ENCODE assay signal across 11 mouse cellular contexts in genomic region chr10:5295291-5295891, GRCm38 (mm10).
DNase-seq lines count a peak whose midpoint lies in the region; ATAC-seq and TF ChIP-seq lines count a peak whose summit lies in the region.
"Had no signal": no experiment of that assay in that cellular context is flagged by ENCODE, and none has a peak within 500 bp of the region (broad histone marks: within the 10 kb centered on the region; RNA-seq: fewer than 3 reads in every experiment).

No protein-coding gene starts in this region.

- no peak for DNase-seq in heart, postnatal 0 days (ENCODE audit: low spot score)
- no peak for DNase-seq in lung, adult 18-20 months
- DNase-seq in lung, postnatal 4 days = peak; percentile 73 to 77
- DNase-seq in thymus, adult 18-20 months = no peak
- DNase-seq: adrenal gland, adult 2 months; cerebellum, adult 9-10 months; thymus, postnatal 14 days had no signal

- H3K4me3 ChIP-seq in heart, postnatal 0 days (ENCODE audit: low read depth, low read length) = no peak overlapping the region
- no peak overlapping the region for H3K4me3 ChIP-seq in heart, embryonic 11.5 days (ENCODE audit: low read depth, low read length)
- H3K4me3 ChIP-seq in lung, embryonic 15.5 days = no peak overlapping the region
- H3K4me3 ChIP-seq in intestine, embryonic 15.5 days (replicated peaks) = no peak overlapping the region
- H3K4me3 ChIP-seq: megakaryocyte, embryonic 14.5 days had no signal

- TF ChIP-seq CTCF in heart, postnatal 0 days (IDR thresholded peaks at IDR 0.05; ENCODE audit: low read depth) = no peak

- TF ChIP-seq EP300 in heart, postnatal 0 days (IDR thresholded peaks at IDR 0.05; ENCODE audit: low read depth) = no peak

- WGBS in heart, postnatal 0 days = 26% methylated on average over 7 of the region's 7 CpGs
- 37% methylated on average over 7 of the region's 7 CpGs for WGBS in heart, embryonic 11.5 days (ENCODE audit: insufficient replicate concordance)
- WGBS in lung, embryonic 15.5 days = 19% methylated on average over 7 of the region's 7 CpGs
- 29% methylated on average over 7 of the region's 7 CpGs for WGBS in intestine, embryonic 15.5 days

- ATAC-seq in heart, postnatal 0 days (ENCODE audit: insufficient read depth, low read depth) = no peak
- no peak for ATAC-seq in heart, embryonic 11.5 days (replicated peaks; ENCODE audit: insufficient number of reproducible peaks, low FRiP score, low TSS enrichment)
- ATAC-seq in lung, embryonic 15.5 days (ENCODE audit: borderline replicate concordance, extremely low read depth, low FRiP score, low TSS enrichment) = peak; percentile 90
- ATAC-seq in intestine, embryonic 15.5 days = peak; percentile 71

- H3K4me1 ChIP-seq in heart, postnatal 0 days (ENCODE audit: control insufficient read depth, insufficient read depth) = peaks cover 6% of the 10 kb centered on the region; the same call in 1 of the 2 replicates
- H3K4me1 ChIP-seq in heart, embryonic 11.5 days (ENCODE audit: control insufficient read depth, insufficient read depth, low read length) = no peaks in the 10 kb centered on the region
- H3K4me1 ChIP-seq in lung, embryonic 15.5 days = peaks cover 28% of the 10 kb centered on the region
- no peaks in the 10 kb centered on the region; the same call in 1 of the 2 replicates for H3K4me1 ChIP-seq in intestine, embryonic 15.5 days (replicated peaks)

- no peaks in the 10 kb centered on the region for H3K36me3 ChIP-seq in heart, postnatal 0 days (replicated peaks; ENCODE audit: control insufficient read depth, insufficient read depth, low read length)
- H3K36me3 ChIP-seq in heart, embryonic 11.5 days (ENCODE audit: control insufficient read depth, insufficient read depth, low read length) = no peaks in the 10 kb centered on the region
- H3K36me3 ChIP-seq in lung, embryonic 15.5 days = no peaks in the 10 kb centered on the region
- no peaks in the 10 kb centered on the region for H3K36me3 ChIP-seq in intestine, embryonic 15.5 days

- H3K27me3 ChIP-seq in heart, postnatal 0 days (ENCODE audit: control insufficient read depth, insufficient read depth, low read length) = no peaks in the 10 kb centered on the region
- no peaks in the 10 kb centered on the region for H3K27me3 ChIP-seq in heart, embryonic 11.5 days (ENCODE audit: control insufficient read depth, insufficient read depth, low read length)
- H3K27me3 ChIP-seq in lung, embryonic 15.5 days = no peaks in the 10 kb centered on the region
- no peaks in the 10 kb centered on the region for H3K27me3 ChIP-seq in intestine, embryonic 15.5 days (replicated peaks)
- H3K27me3 ChIP-seq: megakaryocyte, embryonic 14.5 days had no signal

- H3K9me3 ChIP-seq in heart, postnatal 0 days (replicated peaks; ENCODE audit: control insufficient read depth, low read length) = no peaks in the 10 kb centered on the region
- no peaks in the 10 kb centered on the region for H3K9me3 ChIP-seq in heart, embryonic 11.5 days (replicated peaks; ENCODE audit: control insufficient read depth, low read length)
- H3K9me3 ChIP-seq in lung, embryonic 15.5 days = no peaks in the 10 kb centered on the region
- no peaks in the 10 kb centered on the region for H3K9me3 ChIP-seq in intestine, embryonic 15.5 days
- H3K9me3 ChIP-seq: megakaryocyte, embryonic 14.5 days had no signal

- no peak overlapping the region; the same call in 1 of the 2 replicates for H3K9ac ChIP-seq in heart, postnatal 0 days (replicated peaks; ENCODE audit: low read depth, low read length)
- H3K9ac ChIP-seq in heart, embryonic 11.5 days (ENCODE audit: low read depth, low read length) = no peak overlapping the region
- H3K9ac ChIP-seq in lung, embryonic 15.5 days = no peak overlapping the region
- no peak overlapping the region for H3K9ac ChIP-seq in intestine, embryonic 15.5 days

- peak overlapping the region; percentile 4; the same call in 1 of the 2 replicates for H3K4me2 ChIP-seq in heart, postnatal 0 days (ENCODE audit: low read depth, low read length)
- H3K4me2 ChIP-seq in heart, embryonic 11.5 days = no peak overlapping the region; the same call in 1 of the 2 replicates
- H3K4me2 ChIP-seq in lung, embryonic 15.5 days = no peak overlapping the region
- no peak overlapping the region for H3K4me2 ChIP-seq in intestine, embryonic 15.5 days (replicated peaks)

- H3K27ac ChIP-seq in heart, postnatal 0 days (ENCODE audit: low read depth) = 0 out of 2 replicates have a peak overlapping the region, but pooled peaks have one; percentile 15
- no peak overlapping the region for H3K27ac ChIP-seq in heart, embryonic 11.5 days (ENCODE audit: low read depth, low read length)
- peak overlapping the region; percentile 75 for H3K27ac ChIP-seq in lung, embryonic 15.5 days
- no peak overlapping the region for H3K27ac ChIP-seq in intestine, embryonic 15.5 days

Comparison
In these comparisons a context has a peak if more than half of its experiments do, and no peak if none do; other contexts are left out.
1. DNase-seq: peak in lung, postnatal 4 days (2 of 2); none in heart, postnatal 0 days (single experiment), lung, adult 18-20 months (0 of 2) and thymus, adult 18-20 months (0 of 2).
2. H3K27ac ChIP-seq: peak in heart, postnatal 0 days (single experiment) and lung, embryonic 15.5 days (single experiment); none in heart, embryonic 11.5 days (single experiment) and intestine, embryonic 15.5 days (single experiment).
3. ATAC-seq: peak in lung, embryonic 15.5 days (single experiment) and intestine, embryonic 15.5 days (single experiment); none in heart, postnatal 0 days (single experiment) and heart, embryonic 11.5 days (single experiment).